Mouse (Mus musculus): ENCODE measurements around the gene Kctd21. TPM values are rescaled to one million over a fixed set of nuclear protein-coding genes. Genes with fewer than 3 reads are reported as not detected.

Gene Kctd21
- polyA plus RNA-seq, 2 experiments: 5.2 to 5.5 TPM

DNA sequence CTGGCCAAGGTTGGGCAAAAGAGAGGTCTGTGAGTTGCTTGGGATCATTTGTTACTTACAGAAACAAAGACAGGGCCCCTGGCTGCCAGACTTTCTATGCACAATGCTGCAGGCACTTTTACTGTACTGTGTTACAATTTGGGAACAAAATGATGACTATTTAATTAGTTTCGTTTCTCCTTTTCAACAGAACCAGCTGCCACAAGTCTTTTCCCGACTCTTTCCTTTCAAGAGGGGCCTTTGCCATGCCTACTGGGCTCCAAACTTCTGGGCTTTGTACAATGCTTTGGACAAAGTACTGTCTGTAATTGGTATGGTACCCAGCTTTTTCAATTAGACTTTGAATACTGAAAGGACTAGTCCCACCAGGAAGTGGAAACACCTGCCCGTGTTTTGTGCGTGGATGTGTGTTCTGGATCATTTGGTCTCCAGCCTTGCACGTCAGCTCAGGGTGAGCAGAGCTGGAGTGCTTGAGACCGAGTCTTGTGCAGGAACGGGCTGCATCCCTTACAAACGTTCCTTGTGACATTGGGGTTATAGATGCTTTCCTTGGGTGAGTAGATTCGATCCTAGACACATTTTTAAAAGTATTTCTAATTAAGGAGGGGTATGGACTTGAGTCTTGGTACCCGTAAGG lies 51.5 kb downstream of the Kctd21 start:
- no peak overlapping the region for H3K9ac ChIP-seq (ENCODE audit: low read depth, low read length, severe bottlenecking)
- WGBS: 90% methylated on average over 10 of the region's 10 CpGs
- no peak for DNase-seq (ENCODE audit: low spot score)

GRCm38 (mm10) chr7:97386106-97386805 lies 54.1 kb downstream of the Kctd21 start:
- no peak for TF ChIP-seq POLR2A (IDR thresholded peaks at IDR 0.05; ENCODE audit: borderline replicate concordance, extremely low read depth, insufficient read depth, insufficient read length)
- Histone ChIP-seq H3K4me1 (ENCODE audit: control insufficient read depth, insufficient read depth, low read length) (no peaks in the 10 kb centered on the region), H3K9ac (ENCODE audit: low read depth, low read length, severe bottlenecking) (no peak overlapping the region), H3K36me3 (ENCODE audit: control insufficient read depth, insufficient read depth, low read length) (peaks cover 91% of the 10 kb centered on the region), H3K4me2 (replicated peaks; ENCODE audit: low read depth, low read length, severe bottlenecking) (no peak overlapping the region), H3K27me3 (ENCODE audit: control insufficient read depth, insufficient read depth, low read length) (no peaks in the 10 kb centered on the region), H3K27ac (replicated peaks; ENCODE audit: low read depth, low read length) (no peak overlapping the region), H3K4me3 (replicated peaks; ENCODE audit: low read length) (no peak overlapping the region), H3K9me3 (ENCODE audit: control insufficient read depth, low read length) (no peaks in the 10 kb centered on the region)
- no peak for DNase-seq (ENCODE audit: low spot score)
- WGBS: 93% methylated on average over 7 of the region's 7 CpGs
- no peak for ATAC-seq (ENCODE audit: low FRiP score, low read depth)

More for the DNA sequence above, 51.5 kb downstream of the Kctd21 start:
- no peak for TF ChIP-seq POLR2A (IDR thresholded peaks at IDR 0.05; ENCODE audit: borderline replicate concordance, extremely low read depth, insufficient read depth, insufficient read length)
- no peak for ATAC-seq (ENCODE audit: low FRiP score, low read depth)
- no peak overlapping the region for H3K4me2 ChIP-seq (replicated peaks; ENCODE audit: low read depth, low read length, severe bottlenecking)
- H3K27ac ChIP-seq (replicated peaks; ENCODE audit: low read depth, low read length): no peak overlapping the region
- no peaks in the 10 kb centered on the region for H3K27me3 ChIP-seq (ENCODE audit: control insufficient read depth, insufficient read depth, low read length)
- no peaks in the 10 kb centered on the region for H3K4me1 ChIP-seq (ENCODE audit: control insufficient read depth, insufficient read depth, low read length)
- H3K4me3 ChIP-seq (replicated peaks; ENCODE audit: low read length): no peak overlapping the region
- no peaks in the 10 kb centered on the region for H3K9me3 ChIP-seq (ENCODE audit: control insufficient read depth, low read length)
- peaks cover 86% of the 10 kb centered on the region for H3K36me3 ChIP-seq (ENCODE audit: control insufficient read depth, insufficient read depth, low read length)

DNA sequence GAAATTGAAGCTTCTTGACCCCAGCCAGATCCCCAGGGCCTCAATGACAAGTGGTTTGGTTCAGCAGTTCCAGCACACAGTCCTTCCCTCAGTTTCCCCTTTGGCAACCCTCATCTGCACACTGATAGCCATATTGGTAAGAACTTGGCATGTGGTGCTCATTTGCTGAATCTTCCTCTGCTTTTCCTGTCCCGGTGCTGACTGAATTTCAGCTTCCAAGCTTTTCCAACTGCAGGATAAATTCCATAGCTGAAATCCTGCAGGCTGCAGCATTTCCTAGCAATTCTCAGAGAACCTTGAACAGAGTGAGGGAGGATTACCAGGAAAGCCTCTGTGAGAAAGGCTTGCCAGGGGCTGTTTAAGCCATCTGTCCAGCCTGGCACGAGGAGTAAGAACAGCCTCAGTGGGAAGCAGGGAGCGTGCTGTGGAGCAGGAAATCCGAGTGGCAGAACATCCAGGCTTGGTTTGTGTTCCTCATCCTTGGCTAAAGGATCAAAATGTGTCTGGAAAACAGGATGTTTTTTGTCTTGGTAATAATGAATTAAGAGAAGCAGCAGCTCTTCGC lies 54.8 kb downstream of the Kctd21 start:
- Histone ChIP-seq H3K4me3 (replicated peaks; ENCODE audit: low read length) (no peak overlapping the region), H3K36me3 (ENCODE audit: control insufficient read depth, insufficient read depth, low read length) (peaks cover 90% of the 10 kb centered on the region), H3K9ac (ENCODE audit: low read depth, low read length, severe bottlenecking) (no peak overlapping the region), H3K9me3 (ENCODE audit: control insufficient read depth, low read length) (no peaks in the 10 kb centered on the region), H3K27ac (replicated peaks; ENCODE audit: low read depth, low read length) (no peak overlapping the region), H3K4me2 (replicated peaks; ENCODE audit: low read depth, low read length, severe bottlenecking) (no peak overlapping the region), H3K4me1 (ENCODE audit: control insufficient read depth, insufficient read depth, low read length) (no peaks in the 10 kb centered on the region), H3K27me3 (ENCODE audit: control insufficient read depth, insufficient read depth, low read length) (no peaks in the 10 kb centered on the region)
- 88% methylated on average over 5 of the region's 5 CpGs for WGBS
- TF ChIP-seq POLR2A (IDR thresholded peaks at IDR 0.05; ENCODE audit: borderline replicate concordance, extremely low read depth, insufficient read depth, insufficient read length): no peak
- DNase-seq (ENCODE audit: low spot score) (no peak), ATAC-seq (ENCODE audit: low FRiP score, low read depth) (no peak)

GRCm38 (mm10) chr7:97387561-97388147 lies 55.5 kb downstream of the Kctd21 start:
- ATAC-seq (ENCODE audit: low FRiP score, low read depth) (no peak), DNase-seq (ENCODE audit: low spot score) (no peak)
- no peak for TF ChIP-seq POLR2A (IDR thresholded peaks at IDR 0.05; ENCODE audit: borderline replicate concordance, extremely low read depth, insufficient read depth, insufficient read length)
- Histone ChIP-seq H3K9ac (ENCODE audit: low read depth, low read length, severe bottlenecking) (no peak overlapping the region), H3K9me3 (ENCODE audit: control insufficient read depth, low read length) (no peaks in the 10 kb centered on the region), H3K4me1 (ENCODE audit: control insufficient read depth, insufficient read depth, low read length) (no peaks in the 10 kb centered on the region), H3K36me3 (ENCODE audit: control insufficient read depth, insufficient read depth, low read length) (peaks cover 88% of the 10 kb centered on the region), H3K27ac (replicated peaks; ENCODE audit: low read depth, low read length) (no peak overlapping the region), H3K4me3 (replicated peaks; ENCODE audit: low read length) (no peak overlapping the region), H3K4me2 (replicated peaks; ENCODE audit: low read depth, low read length, severe bottlenecking) (no peak overlapping the region), H3K27me3 (ENCODE audit: control insufficient read depth, insufficient read depth, low read length) (no peaks in the 10 kb centered on the region)
- WGBS: 89% methylated on average over 8 of the region's 8 CpGs

GRCm38 (mm10) chr7:97388541-97388940 lies 56.4 kb downstream of the Kctd21 start:
- no peak overlapping the region for H3K27ac ChIP-seq (replicated peaks; ENCODE audit: low read depth, low read length)
- H3K36me3 ChIP-seq (ENCODE audit: control insufficient read depth, insufficient read depth, low read length): peaks cover 79% of the 10 kb centered on the region
- H3K4me1 ChIP-seq (ENCODE audit: control insufficient read depth, insufficient read depth, low read length): no peaks in the 10 kb centered on the region
- ATAC-seq (ENCODE audit: low FRiP score, low read depth) (no peak), DNase-seq (ENCODE audit: low spot score) (no peak)
- H3K27me3 ChIP-seq (ENCODE audit: control insufficient read depth, insufficient read depth, low read length): no peaks in the 10 kb centered on the region
- H3K4me2 ChIP-seq (replicated peaks; ENCODE audit: low read depth, low read length, severe bottlenecking): no peak overlapping the region
- 89% methylated on average over 4 of the region's 4 CpGs for whole genome bisulfite sequencing
- no peak overlapping the region for H3K9ac ChIP-seq (ENCODE audit: low read depth, low read length, severe bottlenecking)
- no peaks in the 10 kb centered on the region for H3K9me3 ChIP-seq (ENCODE audit: control insufficient read depth, low read length)
- no peak overlapping the region for H3K4me3 ChIP-seq (replicated peaks; ENCODE audit: low read length)
- TF ChIP-seq POLR2A (IDR thresholded peaks at IDR 0.05; ENCODE audit: borderline replicate concordance, extremely low read depth, insufficient read depth, insufficient read length): no peak

Data from limb, embryonic 14.5 days (tissue).